Mouse (Mus musculus) forebrain, postnatal 0 days (tissue): ENCODE data around the gene Mgmt. TPM values are rescaled to one million over a fixed set of nuclear protein-coding genes. Genes with fewer than 3 reads are reported as not detected.

Source experiments
- ATAC-seq: fragments of 200-750 bp; cut with Nextera tagmentation; 2 replicates; pipeline ENCODE4 v1.8.0; 2017; ENCODE audit warnings: mild to moderate bottlenecking, moderate library complexity
- DNase-seq: peaks from one replicate; pipeline ENCODE4 v3.0.0-alpha.2; 2015
- H3K27ac ChIP-seq: fragments of 300-500 bp; sonication (generic); 2 replicates; pipeline ENCODE4 v1.5.1; 2014; ENCODE audit warnings: low read depth, mild to moderate bottlenecking, antibody characterized with exemption, low read length, moderate library complexity, mixed read lengths
- H3K27me3 ChIP-seq: fragments of 300-500 bp; sonication (generic); 2 replicates; pipeline ENCODE4 v1.6.1; 2014; ENCODE audit warnings: mild to moderate bottlenecking, low read length, mixed read lengths; ENCODE audit not compliant: insufficient read depth
- H3K36me3 ChIP-seq: fragments of 300-500 bp; sonication (generic); 2 replicates; pipeline ENCODE4 v1.6.1; 2014; ENCODE audit warnings: mild to moderate bottlenecking, moderate library complexity; ENCODE audit not compliant: insufficient read depth
- H3K4me1 ChIP-seq: fragments of 300-500 bp; sonication (generic); 2 replicates; pipeline ENCODE4 v1.6.1; 2014; ENCODE audit warnings: antibody characterized with exemption; ENCODE audit not compliant: insufficient read depth
- H3K4me2 ChIP-seq: fragments of 300-500 bp; sonication (generic); 2 replicates; pipeline ENCODE4 v1.6.1; 2014; ENCODE audit warnings: low read depth, mild to moderate bottlenecking, moderate library complexity
- H3K4me3 ChIP-seq: fragments of 300-500 bp; sonication (generic); 2 replicates; pipeline ENCODE4 v1.5.1; 2014; ENCODE audit warnings: low read depth, low read length, mixed read lengths
- H3K9ac ChIP-seq: fragments of 300-500 bp; sonication (generic); 2 replicates; pipeline ENCODE4 v1.6.1; 2014; ENCODE audit warnings: mild to moderate bottlenecking
- H3K9me3 ChIP-seq: fragments of 300-500 bp; sonication (generic); 2 replicates; pipeline ENCODE4 v1.6.1; 2016; ENCODE audit warnings: low read length
- CTCF ChIP-seq: sonication (generic); IDR thresholded peaks from 2 replicates; pipeline ENCODE4 v1.5.1; 2016; ENCODE audit warnings: antibody characterized with exemption, control low read depth, low read depth
- WGBS: fragments of 180-500 bp; shearing (Covaris S2); extraction: QIAGEN DNeasy Blood & Tissue Kit; methylation state at CpG from one replicate; pipeline ENCODE4 v1.1.7; 2014; 5-methylcytosine and 5-hydroxymethylcytosine counted together
- polyA plus RNA-seq: library from polyadenylated mRNA; unstranded; fragments of >200 nt; fragmentation: Nextera tagmentation; extraction: Ambion mirVana; gene quantifications from 2 replicates; pipeline ENCODE4 v1.2.1, GENCODE M21; 2015
- total RNA-seq: library from RNA; depleted of rRNA; stranded (reverse); fragments of >200 nt; gene quantifications from 2 replicates; pipeline ENCODE4 v1.2.3, GENCODE M21; 2014

Gene Mgmt
- total and polyA plus RNA-seq, 2 experiments from 2014 or later, result 0.29 to 1.2 TPM

DNA sequence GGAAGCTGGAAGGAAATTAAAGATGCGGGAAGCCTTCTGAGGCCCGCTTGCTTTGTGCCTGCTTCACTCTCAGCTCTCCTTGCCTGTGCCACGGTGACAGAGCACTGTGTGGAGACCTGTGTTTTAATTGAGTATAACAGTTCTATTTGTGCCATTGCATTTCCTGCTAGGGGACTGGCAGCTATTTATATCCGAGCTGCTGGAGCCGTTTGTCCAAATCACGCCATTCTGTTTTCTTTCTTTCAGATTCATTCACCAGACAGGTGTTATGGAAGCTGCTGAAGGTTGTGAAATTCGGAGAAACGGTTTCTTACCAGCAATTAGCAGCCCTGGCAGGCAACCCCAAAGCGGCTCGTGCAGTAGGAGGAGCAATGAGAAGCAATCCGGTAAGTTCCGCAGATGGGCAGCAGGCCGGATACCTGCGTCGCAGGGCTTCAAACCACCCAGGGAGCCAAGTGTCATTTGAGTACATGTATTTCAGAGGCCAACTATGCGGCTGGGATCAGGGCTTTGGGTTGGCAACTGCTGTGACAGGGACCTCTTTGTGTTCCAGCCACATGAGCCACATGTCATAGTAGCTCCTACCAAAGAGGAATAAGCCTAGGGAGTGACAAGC is 226.9 kb downstream of the Mgmt start:
- Histone ChIP-seq H3K27ac (0 out of 2 replicates have a peak overlapping the region, but pooled peaks have one; percentile 4), H3K4me2 (peak overlapping the region; percentile 24; the same call in 1 of the 2 replicates), H3K4me3 (no peak overlapping the region), H3K9ac (no peak overlapping the region), H3K9me3 (no peaks in the 10 kb centered on the region), H3K4me1 (0 out of 2 replicates have a peak, but pooled peaks cover 6% of the 10 kb centered on the region), H3K27me3 (peaks cover 5% of the 10 kb centered on the region), H3K36me3 (no peaks in the 10 kb centered on the region)
- peak; percentile 58 for DNase-seq
- 20% methylated on average over 16 of the region's 16 CpGs for WGBS
- ATAC-seq, result peak; percentile 45; the same call in 1 of the 2 replicates
- no peak for TF ChIP-seq CTCF

DNA sequence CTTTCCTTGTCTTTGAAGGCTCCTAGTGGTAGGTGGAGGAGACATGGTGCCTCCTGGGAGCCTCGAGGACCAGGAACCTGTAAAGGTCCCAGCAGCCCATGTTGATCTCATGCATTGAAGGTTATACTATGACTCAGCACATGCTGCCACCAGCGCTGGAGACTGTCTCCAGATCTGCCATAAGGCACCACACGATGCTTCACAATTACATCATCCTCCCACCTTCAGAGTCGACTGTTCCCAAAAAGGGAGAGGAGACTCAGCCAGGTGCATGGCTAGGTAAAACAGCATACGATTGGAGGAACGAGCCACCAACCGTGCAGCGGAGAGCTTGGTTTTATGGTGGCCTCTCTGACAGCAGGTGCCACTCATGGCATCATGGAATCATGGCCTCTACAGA is 234.3 kb downstream of the Mgmt start:
- no peak overlapping the region for H3K27ac ChIP-seq
- H3K9ac ChIP-seq, result no peak overlapping the region
- TF ChIP-seq CTCF, result no peak
- no peaks in the 10 kb centered on the region for H3K4me1 ChIP-seq
- H3K9me3 ChIP-seq, result no peaks in the 10 kb centered on the region
- no peaks in the 10 kb centered on the region for H3K36me3 ChIP-seq
- H3K27me3 ChIP-seq, result no peaks in the 10 kb centered on the region; the same call in 1 of the 2 replicates
- no peak for DNase-seq
- 85% methylated on average over 8 of the region's 8 CpGs for WGBS
- H3K4me2 ChIP-seq, result no peak overlapping the region
- H3K4me3 ChIP-seq, result no peak overlapping the region
- no peak for ATAC-seq

DNA sequence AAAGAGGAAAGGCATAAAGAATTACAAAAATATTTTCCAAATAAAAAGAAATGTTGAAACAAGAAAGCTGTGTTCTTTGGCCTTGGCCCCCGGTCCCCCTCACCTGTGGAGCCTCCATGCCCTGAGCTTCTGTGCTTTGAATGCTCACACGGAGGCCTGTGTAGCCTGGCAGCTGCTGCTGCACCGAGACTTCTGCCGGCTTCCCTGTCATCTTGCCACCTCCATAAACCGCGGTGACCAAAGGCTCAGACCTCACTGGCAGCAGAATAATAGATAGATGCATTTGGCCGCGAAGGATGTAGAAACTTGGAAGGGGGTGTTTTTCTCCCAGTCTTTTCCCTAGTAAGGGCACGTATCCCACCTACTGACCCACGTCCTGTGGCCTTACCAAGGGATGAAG is 235.8 kb downstream of the Mgmt start:
- no peak overlapping the region for H3K4me2 ChIP-seq
- H3K9ac ChIP-seq, result no peak overlapping the region
- H3K9me3 ChIP-seq, result no peaks in the 10 kb centered on the region
- no peaks in the 10 kb centered on the region for H3K36me3 ChIP-seq
- no peak for DNase-seq
- H3K4me3 ChIP-seq, result no peak overlapping the region
- H3K27ac ChIP-seq, result no peak overlapping the region
- no peak for ATAC-seq
- no peaks in the 10 kb centered on the region; the same call in 1 of the 2 replicates for H3K27me3 ChIP-seq
- H3K4me1 ChIP-seq, result no peaks in the 10 kb centered on the region
- WGBS, result 78% methylated on average over 10 of the region's 10 CpGs
- no peak for TF ChIP-seq CTCF

DNA sequence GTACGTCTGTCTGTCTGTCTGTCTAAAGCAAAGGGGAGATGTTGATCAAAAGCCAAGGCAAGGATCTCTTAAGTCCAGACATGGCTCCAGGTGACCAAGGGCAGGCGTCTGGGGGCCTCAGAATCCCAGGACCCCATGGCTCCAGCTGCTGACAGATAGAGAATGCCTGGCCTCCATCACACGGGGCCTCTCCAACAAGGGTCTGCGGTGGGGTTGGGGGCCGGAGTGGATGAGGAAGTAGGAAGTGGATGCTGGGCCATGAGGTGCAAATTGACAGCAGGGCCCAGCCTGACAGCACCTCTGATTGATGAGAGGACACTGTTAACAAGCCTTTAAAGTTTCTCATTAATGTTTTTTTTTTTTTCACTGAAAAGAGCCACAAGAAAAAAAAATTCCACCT is 237.5 kb downstream of the Mgmt start:
- Histone ChIP-seq H3K4me1 (no peaks in the 10 kb centered on the region), H3K4me3 (no peak overlapping the region), H3K27me3 (no peaks in the 10 kb centered on the region), H3K27ac (no peak overlapping the region), H3K36me3 (no peaks in the 10 kb centered on the region), H3K9ac (no peak overlapping the region), H3K4me2 (no peak overlapping the region), H3K9me3 (no peaks in the 10 kb centered on the region)
- whole genome bisulfite sequencing, result 83% methylated on average over 5 of the region's 5 CpGs
- ATAC-seq (no peak), DNase-seq (no peak)
- no peak for TF ChIP-seq CTCF

DNA sequence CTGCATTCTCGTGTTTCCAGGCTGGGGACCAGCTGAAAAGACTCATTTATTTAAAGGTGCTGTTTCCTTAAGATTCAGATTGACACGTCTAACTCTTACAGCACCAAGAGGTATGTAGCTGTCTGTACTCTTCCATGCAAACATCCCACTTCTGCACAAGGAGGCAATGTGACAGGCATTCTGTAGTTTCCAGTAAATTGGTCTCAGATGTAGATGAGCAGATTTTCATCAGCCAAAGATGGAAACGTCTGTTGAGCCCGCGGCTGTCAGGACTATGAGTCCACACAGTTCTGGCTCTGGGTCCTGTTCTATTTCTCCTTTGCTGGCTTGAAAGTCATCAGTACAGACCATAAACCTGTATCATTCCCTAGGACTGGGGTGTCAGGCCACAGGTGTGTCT is 243.7 kb downstream of the Mgmt start:
- Histone ChIP-seq H3K9me3 (no peaks in the 10 kb centered on the region), H3K9ac (no peak overlapping the region), H3K4me3 (no peak overlapping the region), H3K4me1 (no peaks in the 10 kb centered on the region), H3K4me2 (no peak overlapping the region), H3K27me3 (no peaks in the 10 kb centered on the region), H3K27ac (no peak overlapping the region), H3K36me3 (no peaks in the 10 kb centered on the region)
- ATAC-seq (no peak), DNase-seq (no peak)
- no peak for TF ChIP-seq CTCF
- WGBS, result 61% methylated on average over 5 of the region's 5 CpGs

DNA sequence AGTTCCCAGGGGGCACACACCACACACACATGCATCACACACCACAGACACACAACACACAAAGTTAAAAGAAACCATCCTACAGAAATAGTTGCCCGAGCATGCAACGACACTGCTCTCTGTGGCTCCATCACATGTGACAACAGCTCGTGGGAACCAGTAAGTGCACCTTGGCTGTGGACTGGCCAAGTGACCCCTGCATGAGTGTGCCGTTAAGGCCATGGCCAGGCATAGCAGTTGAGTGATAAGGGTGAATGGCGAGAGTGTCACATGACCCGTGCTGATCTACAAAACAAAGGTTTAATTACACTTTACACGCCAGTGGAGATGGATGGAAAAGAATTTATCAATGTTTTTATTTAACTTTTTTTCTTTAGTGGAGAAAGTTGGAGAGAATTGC is 245.9 kb downstream of the Mgmt start:
- H3K4me3 ChIP-seq, result no peak overlapping the region
- no peaks in the 10 kb centered on the region for H3K36me3 ChIP-seq
- no peaks in the 10 kb centered on the region for H3K9me3 ChIP-seq
- TF ChIP-seq CTCF, result no peak
- H3K4me1 ChIP-seq, result no peaks in the 10 kb centered on the region
- no peak overlapping the region for H3K4me2 ChIP-seq
- no peak overlapping the region for H3K9ac ChIP-seq
- no peak overlapping the region for H3K27ac ChIP-seq
- H3K27me3 ChIP-seq, result no peaks in the 10 kb centered on the region
- ATAC-seq (no peak), DNase-seq (no peak)
- WGBS, result 76% methylated on average over 7 of the region's 7 CpGs

GRCm38 (mm10) chr7:137141386-137141785 is 247.0 kb downstream of the Mgmt start:
- no peak for DNase-seq
- Histone ChIP-seq H3K27me3 (no peaks in the 10 kb centered on the region), H3K9me3 (no peaks in the 10 kb centered on the region), H3K4me1 (no peaks in the 10 kb centered on the region), H3K27ac (no peak overlapping the region), H3K9ac (no peak overlapping the region), H3K4me2 (no peak overlapping the region), H3K4me3 (no peak overlapping the region), H3K36me3 (no peaks in the 10 kb centered on the region)
- WGBS, result 46% methylated on average over 3 of the region's 3 CpGs
- ATAC-seq, result no peak
- no peak for TF ChIP-seq CTCF
